Mouse (Mus musculus) cerebellum, postnatal 14 days (tissue): ENCODE measurements around the gene Dph2.

Experiments
- DNase-seq, 2 experiments: peaks; one replicate each; pipeline ENCODE4 v3.0.0; 2021; ENCODE audit warnings: mixed read lengths in 2 of 2

The Dph2 gene

GRCm38 (mm10) chr4:117871787-117872186 lies 20.0 kb downstream of the Dph2 start:
- DNase-seq, result no peak

DNA sequence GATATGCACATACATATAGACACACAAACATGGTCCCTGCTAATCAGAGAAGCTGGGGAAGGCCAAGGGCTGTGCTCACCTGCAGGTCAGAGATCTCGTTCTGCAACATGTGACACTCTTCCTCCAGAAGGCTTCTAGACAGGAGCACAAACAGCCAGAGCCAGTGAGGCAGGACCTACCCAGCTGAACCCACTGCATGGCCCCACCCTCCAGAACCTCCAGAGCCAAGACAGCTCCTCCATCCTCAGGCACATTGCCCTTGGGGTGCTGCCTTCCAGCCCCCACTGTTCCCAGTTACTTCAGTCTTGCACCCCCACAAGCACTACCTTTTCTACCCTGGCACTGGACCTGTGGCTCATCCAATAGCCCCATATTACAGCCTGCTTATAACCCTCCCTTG lies 21.4 kb downstream of the Dph2 start:
- DNase-seq, result no peak

DNA sequence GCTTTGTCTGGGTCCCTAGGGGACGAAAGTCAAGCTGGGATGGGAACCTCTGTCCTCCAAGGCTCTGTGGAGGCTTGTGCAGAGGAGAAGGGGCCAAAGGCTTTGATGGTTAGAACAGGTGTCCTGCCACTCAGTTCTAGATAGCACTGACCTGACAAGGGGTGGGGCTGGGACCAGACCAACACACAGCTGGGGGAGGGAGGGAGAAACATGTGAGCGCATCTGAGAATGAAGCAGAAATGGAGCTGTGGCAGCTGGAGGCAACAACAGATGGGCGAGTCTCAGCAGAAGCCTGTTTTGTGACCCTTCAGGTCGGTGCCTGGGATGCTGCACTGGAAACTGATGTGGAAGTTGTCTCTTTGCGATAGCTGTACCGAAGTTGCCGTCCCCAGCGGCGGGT lies 22.5 kb downstream of the Dph2 start:
- DNase-seq, result no peak

DNA sequence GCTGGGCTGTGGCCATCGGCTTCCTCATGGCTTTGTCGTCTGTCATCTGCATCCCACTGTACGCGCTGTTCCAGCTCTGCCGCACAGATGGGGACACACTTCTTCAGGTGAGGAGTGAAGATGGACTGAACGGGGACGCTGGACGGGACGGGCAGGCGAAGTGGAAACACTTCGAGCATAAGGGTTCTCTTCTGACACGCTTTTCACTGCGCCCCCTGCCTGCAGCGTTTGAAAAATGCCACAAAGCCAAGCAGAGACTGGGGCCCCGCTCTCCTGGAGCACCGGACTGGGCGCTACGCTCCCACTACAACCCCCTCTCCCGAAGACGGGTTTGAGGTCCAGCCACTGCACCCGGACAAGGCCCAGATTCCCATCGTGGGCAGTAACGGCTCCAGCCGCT lies 24.0 kb downstream of the Dph2 start:
- DNase-seq, result peak; percentile 75 to 83

GRCm38 (mm10) chr4:117867000-117867399 lies 24.8 kb downstream of the Dph2 start:
- DNase-seq, result no peak

GRCm38 (mm10) chr4:117866083-117866482 lies 25.7 kb downstream of the Dph2 start:
- DNase-seq, result peak in 1 of 2 experiments; percentile 59

DNA sequence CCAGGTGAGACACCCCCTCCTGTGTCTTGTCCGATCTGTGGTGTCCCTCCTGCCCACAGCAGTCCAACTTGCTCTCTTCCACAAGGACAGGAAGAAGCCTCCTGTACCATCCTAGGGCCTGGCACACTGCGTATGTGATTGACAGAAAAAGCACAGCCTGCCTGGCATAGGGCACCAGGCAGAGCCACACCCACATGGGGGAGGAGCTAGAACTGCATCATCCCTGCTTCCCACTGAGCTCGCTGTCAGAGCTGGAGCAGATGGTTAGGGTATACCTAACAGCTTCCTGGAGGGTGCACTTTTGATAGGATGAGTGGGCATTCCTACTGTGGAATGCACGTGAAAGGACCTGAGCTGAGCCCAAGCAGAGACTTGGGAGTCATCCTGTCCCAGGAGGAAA lies 29.0 kb downstream of the Dph2 start:
- DNase-seq, result peak in 1 of 2 experiments; percentile 57

GRCm38 (mm10) chr4:117860570-117860969 lies 31.3 kb downstream of the Dph2 start:
- DNase-seq, result no peak

DNA sequence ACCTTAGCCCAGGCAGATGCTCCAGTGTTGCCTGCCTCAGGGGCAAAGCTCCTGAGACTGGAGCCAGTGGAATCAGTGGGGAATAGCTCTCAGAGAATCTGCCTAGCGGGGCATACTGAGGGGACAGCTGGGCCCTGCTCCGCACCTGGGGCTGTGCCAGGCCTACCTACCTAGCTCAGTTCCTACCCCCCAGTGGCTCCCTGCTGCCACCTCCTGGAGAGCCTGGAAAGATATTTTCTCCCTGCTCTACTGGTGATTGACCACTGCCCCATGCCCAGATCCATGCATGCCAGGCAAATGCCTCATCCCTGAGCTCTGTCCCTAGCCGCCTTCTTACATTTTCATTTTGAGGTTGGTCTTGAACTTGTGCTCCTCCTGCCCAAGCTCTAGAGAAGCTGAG lies 33.0 kb downstream of the Dph2 start:
- DNase-seq, result peak; percentile 64 to 79

GRCm38 (mm10) chr4:117855146-117855545 lies 36.7 kb downstream of the Dph2 start:
- DNase-seq, result peak; percentile 43 to 65

DNA sequence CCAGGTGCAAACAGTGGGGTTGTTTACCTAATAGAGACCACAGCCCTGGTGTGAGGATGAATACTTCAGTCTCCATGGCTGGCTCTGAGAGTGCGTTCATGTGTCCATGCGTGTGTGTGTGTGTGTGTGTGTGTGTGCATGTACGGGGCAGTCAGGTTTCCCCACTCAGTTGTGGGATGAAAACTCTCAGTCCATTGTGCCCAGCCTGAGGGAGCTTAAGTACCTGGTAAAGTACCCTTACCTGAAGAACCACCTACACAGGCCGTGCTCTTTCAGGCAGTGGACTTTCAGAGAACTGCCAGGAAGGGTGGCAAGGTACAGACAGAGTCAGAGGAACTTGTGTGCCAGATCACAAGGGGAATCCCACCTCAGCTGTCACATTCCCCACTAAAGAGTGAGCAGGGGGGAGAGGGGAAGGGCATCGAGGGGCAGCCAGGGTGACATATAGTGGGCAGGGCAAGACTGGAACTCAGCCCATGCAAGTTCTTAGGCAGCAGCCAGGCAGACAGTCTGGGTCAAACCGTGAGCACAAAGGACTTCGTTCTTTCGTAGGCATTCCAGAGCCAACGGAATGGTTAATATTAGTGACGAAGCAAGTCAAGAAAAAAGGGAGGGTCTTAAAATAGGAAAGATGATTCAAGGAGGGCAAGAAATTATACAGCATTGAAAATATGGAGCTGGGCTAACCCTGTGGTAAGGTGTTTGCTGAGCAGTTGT lies 39.5 kb downstream of the Dph2 start:
- DNase-seq, result no peak

GRCm38 (mm10) chr4:117850871-117851270 lies 41.0 kb downstream of the Dph2 start:
- DNase-seq, result no peak

DNA sequence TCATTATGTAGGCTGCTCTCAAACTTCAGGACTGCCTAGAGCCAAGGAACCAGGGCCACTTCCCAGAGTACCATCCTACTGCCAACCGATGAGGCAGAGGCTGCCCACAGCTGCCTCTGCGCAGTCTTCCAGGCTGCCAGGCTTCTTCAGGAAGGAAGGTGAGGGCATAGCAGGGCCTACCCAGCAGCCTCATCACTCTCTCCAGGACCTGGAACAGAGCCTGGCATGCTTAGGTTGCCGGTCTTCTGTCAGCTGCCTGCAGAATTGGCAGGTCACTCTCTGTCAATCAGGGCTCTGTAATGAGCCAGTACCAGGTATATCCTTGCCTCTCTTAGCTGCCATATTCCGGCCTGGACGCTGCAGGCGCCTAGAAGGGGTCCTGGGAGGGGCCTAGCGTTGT lies 41.7 kb downstream of the Dph2 start:
- DNase-seq, result peak; percentile 81

DNA sequence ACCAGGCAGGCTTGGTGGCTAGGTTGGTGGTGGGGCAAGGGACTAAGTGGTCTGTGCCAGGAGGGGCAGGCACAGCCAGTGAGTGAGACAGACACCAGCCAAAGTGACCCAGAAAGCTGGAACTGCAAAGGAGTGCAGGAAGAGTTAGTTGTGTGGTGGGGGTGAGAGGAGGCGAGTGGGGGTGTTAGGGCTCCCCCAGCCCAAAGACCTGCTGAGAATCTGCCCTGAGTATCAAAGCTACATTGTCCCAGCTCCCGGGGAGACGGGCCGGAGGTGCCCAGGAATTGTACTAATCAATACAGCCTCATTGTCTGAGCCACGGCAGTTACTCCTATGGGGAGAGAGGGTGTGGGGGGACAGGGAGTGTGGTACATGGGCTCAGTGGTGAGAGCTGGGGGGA lies 42.3 kb downstream of the Dph2 start:
- no peak for DNase-seq

- DNase-seq, result no peak
Measured at GRCm38 (mm10) chr4:117849063-117849462, 42.8 kb downstream of the Dph2 start.

GRCm38 (mm10) chr4:117847011-117847410 lies 44.8 kb downstream of the Dph2 start:
- DNase-seq, result peak; percentile 73 to 74

DNA sequence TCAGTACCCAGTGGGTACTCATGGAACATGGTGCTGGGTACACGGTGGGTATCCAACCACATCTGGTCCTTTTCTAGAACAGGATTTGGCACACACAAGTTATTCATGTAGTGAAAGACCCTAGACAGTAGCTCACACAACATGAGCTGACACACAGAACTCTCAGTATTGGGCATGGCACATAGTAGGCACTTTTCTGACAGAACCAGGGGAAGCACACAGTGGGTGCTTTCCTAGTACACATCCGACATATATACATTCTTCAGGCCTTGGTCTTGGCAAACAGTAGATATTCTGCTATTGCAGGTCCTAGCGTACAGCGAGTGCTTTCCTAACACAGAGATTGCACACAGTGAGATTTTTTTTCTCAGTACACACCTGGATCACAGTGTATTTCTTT lies 45.6 kb downstream of the Dph2 start:
- DNase-seq, result no peak

DNA sequence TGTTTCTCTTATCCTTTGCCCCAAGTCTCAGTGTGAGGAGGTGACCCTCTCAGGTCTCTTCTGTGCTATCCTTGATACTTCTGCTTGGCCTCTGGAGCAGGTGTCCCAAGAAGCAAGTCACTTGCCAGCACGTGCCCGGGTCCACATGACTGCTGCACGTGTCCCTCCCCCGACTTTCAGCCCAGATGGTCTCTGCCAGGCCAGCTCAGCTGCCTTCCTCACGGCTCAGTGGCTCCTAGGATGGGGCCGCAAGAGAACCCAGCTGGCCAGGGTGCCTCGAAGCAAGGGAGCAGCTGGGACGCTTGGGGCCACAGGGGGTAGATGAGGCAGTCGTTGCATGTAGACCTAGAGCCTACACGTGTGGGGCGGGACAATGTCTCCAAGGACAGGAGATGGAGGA lies 46.5 kb downstream of the Dph2 start:
- DNase-seq, result peak in 1 of 2 experiments; percentile 44

DNA sequence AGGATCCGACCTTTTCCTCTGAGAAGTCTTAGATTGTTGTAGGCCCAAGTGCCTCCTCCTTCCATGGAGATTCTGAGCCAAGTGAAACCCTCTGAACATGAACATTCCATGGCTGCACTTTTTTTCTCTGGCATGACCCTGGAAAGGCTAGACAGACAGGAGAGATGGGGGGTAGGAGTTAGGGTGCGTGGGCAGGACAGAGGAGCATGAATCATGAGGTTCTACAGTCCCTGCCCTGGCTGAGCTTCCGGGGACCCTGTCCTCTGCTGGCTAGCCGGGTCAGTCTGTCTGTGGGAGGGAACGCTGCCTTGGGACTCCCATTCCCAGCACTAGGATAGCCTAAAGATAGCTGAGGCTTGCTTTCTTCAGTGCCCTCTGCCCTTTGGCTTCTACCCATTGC lies 47.4 kb downstream of the Dph2 start:
- DNase-seq, result no peak

DNA sequence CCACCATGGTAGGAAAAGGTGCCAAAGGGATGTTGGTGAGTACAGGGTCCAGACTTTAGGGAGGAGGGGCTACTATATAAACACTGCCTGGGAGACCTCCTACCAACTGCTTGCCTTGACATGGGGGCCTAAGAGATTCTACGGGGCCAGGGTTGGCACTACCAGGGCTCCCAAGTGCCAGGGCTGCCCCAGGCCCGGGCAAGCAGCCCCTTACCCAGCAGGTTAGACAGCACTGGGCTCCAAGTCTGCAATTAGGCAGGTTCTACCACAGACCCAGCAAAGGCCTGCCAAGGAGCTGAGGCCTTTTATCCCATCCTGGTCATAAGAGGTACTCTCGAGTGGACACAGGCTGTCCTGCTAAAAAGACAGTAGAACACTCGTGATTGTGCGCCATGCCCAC lies 48.7 kb downstream of the Dph2 start:
- DNase-seq, result peak; percentile 53 to 71

GRCm38 (mm10) chr4:117841566-117841965 lies 50.3 kb downstream of the Dph2 start:
- no peak for DNase-seq

- no peak for DNase-seq
Measured at GRCm38 (mm10) chr4:117840821-117841220, 51.0 kb downstream of the Dph2 start.

GRCm38 (mm10) chr4:117839366-117839765 lies 52.5 kb downstream of the Dph2 start:
- no peak for DNase-seq
